Mouse (Mus musculus) thymus, postnatal 14 days (tissue): ENCODE measurements at regions not wholly inside any gene's neighbourhood (a gene's known extent, or its start where the extent isn't known, plus 50 kb on each side); places are given as distances from the start of the nearest gene placed in this dataset.

ENCODE experiments used
- DNase-seq: peaks from one replicate; pipeline ENCODE4 v3.0.0; 2021

DNA sequence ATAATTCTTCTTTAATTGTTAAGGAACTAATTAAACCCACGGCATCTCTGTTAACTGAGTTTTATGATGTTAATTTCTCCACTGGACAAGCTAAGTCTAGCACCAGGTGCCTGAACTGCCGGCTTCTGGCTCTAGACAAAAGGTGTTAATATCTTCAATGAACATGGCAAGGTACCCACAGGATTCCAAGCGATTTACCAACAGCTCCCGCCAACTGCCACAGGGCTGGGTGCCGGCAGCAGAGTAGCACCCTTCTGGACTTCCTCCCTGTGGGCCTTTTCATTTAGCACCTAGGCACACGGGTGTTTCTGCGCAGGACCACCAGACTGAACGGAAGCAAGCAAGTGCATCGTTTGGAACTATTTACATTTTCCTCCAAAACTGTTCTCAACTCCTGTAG, 320.2 kb downstream of the Mycn start:
- no peak for DNase-seq

DNA sequence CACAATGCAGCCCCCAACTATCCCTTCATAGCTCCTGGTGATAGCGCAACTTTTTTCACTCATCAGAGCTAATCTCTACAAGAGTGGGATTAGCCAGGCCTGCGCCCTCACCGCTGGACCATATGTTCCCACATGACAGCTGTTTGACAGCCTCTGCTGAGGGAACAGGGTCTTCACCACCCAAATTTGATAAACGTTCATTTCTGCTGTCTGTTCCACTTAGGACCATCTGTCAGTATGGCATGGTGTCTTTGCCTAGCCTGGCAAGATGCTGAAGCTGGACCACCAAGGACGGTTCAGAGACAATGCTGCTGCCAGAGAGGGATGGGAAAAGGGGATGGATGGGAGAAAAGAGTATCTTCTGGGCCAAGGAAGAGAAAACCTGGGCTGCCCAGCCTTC, 321.4 kb downstream of the Mycn start:
- no peak for DNase-seq

DNA sequence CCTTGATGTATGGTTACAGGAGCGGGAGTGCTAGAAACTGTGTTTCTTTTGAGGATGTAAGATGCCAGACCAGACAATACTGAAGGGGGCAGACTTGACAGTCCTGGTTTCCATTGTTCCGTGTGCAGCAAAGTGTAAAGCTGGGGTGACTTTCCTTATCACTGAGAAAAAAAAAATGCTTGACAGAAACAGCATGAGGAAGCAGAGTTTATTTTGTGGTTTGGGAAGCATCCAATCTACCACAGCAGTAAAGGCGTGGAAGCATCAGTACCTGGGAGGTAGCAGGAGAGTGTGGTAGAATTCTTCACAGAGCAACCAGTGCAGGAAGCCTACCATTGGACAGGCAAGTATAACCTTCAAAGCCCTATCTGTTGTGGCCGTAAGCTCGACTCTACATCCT, 322.3 kb downstream of the Mycn start:
- no peak for DNase-seq

DNA sequence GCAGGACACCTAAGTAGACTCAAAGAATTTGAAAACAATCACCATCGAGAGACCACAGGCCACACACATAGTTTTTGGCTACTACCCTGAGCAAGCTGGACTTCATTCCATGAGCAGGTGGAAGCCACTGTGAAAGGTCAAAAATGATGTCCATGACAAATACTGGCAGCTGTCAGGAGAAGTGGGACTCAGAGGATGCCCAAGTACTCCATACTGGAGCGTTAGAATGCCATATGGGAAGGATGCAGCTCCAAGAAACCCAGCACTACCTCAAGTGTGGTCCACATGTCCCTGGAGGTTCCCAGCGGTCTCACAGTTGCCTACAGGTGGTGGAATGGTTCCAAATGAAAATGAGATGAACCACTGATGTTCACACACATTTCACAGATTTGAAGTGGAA, 329.2 kb downstream of the Mycn start:
- no peak for DNase-seq

DNA sequence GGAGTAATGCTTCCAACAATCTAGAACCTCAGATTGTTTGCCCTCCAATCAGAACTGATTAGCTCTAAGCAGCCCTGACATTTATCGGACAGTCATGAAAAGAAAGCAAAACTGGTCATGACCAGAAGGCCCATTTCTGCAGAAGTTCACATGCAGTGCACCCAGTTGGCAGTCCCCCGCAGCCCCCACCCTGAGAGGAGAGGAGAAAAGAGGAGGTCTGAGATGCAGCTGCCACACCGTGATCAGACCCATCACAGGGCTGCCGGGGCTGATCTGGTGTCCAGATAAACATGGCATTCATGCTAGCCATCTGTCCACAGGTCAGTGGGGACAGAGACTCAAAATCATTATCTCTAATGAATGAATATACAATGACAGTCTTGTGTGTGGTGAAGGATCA, 330.9 kb downstream of the Mycn start:
- DNase-seq = no peak

DNA sequence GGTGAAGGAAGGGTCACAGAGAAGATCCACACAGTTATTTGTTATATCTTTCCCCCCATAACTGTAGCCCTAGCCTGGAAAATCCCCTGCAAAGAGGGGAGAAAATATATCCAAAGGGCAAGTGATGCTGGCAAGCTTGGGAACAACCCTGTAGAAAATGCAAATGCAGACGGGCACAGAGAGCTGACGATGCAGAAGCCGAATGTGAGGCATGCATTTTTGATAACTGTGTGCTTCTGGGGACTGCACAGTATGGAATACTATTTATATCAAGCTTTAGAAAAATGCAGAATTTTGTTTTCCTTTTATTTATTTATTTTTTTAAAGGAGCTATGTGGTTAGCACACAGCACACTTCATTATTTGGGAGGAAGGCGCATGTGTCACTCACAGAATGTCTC, 333.7 kb downstream of the Mycn start:
- no peak for DNase-seq

DNA sequence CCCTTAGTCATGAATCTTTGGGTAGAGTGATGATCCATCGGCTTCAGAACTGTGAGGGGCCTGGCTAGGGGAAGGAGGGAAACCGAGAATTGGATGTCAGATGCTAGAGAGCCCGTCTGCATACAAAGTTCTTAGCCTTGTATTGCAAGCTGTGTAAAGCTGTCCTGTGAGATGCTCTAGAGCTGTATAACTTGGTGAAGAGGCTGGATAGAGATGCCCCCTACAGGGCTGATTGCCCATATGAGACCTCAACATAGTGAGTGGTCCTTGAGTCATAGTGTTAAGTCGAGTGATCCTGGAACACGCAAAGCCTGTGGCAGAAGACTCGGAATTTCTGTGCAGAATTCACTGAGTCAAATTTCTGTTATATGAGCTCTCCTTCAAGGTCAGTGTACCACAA, 334.8 kb downstream of the Mycn start:
- DNase-seq = no peak

DNA sequence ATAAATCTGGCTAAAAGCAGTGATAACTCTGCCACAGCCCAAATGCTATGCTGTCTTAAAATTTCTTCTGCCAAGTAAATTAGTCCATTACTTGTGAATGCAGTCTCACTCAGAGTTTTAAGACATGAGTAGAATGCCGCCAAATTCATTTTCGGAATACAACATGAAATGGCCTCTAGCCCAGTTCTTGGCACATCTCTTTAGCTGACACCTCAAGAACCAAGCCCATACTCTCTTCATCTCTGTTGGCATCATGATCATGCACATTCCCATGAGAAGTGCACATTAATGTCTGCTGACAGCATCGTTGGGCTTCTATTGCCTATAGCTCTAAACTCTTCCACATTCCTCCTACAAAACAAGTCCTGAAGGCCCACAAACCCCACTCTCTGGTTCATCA, 336.2 kb downstream of the Mycn start:
- DNase-seq = no peak

DNA sequence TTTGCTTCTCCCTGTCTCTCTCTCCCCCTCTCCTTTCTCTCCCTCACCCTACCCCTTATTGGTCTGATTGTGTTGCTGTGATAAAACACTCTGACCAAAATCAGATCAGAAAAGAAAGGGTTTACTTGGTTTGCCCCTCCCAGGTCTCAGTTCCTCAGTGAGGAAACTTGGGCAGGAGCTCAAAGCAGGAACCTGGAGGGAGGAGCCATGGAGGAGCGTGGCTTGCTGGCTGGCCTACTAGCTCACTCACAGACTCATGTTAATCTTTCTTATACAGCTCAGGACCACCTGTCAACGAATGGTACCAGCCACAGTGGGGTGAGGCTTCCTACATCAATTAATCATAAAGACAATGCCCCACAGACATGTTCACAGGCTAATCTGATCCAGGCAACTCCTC, 339.4 kb downstream of the Fam49a start:
- DNase-seq = no peak

DNA sequence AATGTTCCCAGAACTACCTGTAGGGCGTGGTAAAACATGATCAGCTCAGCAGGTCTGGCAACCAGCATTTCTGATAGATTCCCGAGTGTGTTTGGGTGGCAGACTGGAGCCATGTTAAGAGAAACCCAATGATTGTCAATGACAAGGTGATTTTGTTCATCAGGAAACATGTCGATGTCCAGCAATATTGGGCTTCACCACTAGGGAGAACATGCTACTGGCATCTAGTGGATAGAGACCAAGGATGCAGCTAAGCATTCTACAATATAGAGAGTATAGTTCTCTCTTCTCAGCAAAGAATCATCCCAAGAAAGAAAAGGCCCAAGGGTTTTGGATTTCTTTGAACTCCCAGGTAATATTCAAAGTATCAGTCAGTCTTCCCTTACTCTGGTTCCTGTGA, 333.5 kb downstream of the Fam49a start:
- no peak for DNase-seq

DNA sequence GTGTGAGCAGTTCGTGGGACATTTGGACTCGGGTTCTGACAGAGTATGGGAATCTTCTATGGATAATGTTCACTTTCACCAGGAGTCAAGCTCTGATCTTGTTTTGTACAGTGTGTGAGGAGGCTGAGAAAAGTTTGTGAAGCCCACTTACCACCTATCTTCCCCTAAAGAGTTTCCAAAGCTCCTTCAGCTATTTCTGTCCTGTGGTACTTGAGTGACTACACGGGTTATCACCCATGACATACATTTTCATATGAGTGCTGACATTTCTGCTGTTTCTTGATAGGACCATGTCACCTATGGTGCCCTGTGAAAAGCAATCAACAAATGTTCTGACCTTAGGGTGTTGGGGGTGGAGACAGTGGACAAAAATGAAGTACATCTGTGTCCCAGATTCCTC, 332.6 kb downstream of the Fam49a start:
- DNase-seq = no peak

DNA sequence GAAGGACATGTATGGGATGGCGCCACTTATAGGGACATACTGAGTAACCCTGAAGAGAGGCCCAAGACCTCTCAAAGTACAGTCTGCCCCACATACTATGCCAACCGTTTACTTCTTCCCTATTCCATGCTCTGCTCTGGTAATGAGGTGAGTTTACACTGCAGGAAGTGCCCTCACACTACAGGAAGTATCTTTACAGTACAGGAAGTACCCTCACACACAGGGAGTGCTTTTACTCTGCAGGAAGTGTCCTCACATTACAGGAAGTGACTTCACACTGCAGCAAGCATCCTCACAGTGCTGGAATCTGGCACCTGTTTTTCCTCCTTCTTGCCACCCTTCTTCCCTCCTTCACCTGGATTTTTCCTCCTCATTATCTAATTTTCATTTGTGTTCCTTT, 331.4 kb downstream of the Fam49a start:
- DNase-seq = no peak

DNA sequence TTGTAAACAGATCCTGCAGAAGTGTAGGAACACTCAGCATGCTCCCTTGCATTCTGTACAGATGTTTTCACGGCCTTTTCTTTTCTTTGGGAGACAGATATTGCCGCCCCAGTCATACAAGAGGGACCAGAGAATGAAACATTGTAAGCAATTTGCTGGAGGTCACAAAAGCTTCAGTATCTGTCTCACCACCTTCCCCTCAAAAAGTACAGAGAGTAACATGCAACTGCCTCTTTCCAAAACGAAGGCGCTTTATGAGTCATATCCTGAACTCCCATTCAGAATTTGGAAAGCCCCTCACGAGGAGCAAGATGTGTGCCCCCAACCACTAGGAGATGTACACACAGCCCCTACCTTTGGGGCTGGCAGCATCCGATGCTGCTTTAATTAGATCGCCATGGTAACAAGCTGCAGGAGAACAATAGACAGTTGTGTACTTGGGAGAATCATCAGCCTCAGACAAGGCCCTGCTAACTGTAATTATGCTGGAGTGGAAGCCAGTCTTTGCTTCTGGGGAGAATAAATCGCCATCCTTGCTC, 328.9 kb downstream of the Fam49a start:
- no peak for DNase-seq

DNA sequence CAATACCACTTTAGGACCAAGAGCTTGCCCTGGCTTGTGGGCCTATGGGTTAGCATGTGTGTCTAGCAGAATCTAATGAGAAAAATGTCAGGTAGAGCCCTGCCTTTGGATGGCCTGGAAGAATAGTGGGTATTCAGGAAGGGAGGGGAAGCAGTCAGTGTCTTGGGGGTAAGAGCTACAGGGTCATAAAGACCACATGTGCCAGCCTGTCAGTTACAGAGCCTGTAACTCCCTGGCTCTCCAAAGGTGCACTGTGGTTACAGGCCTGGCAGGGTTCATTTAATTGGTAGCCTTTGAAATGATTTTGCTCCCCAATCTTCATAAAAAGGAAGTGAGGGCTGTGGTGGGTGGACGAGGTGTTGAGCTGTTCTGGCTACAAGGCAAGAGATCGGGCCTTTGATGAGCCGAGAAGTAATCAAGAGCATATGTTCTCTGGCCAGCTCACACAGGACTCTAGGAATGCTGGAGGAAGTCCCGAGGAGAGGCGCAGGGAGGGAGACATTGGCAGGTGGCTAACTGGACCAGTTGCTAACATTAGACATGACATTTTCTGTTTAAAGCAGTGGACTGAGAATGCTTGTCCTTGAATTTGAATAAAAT, 326.9 kb downstream of the Fam49a start:
- no peak for DNase-seq

DNA sequence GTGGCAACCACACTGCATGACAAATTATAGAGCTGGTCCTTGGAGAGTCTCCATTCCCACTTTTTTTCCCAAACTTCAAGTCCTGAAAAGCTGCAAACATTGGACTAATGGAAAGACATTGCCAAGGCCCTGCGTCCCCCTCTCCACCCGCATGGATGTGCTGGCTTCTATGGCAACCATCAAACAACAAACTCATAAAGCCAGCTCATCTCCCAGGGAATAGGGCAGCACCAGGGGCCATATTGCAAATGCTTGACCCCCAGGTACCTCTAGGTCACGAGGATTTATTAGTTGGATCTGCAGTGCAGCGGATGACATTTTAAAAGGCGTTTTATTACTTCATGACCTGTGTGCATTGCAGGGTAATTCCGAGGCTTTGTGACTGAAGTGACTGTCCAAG, 324.5 kb downstream of the Fam49a start:
- no peak for DNase-seq

DNA sequence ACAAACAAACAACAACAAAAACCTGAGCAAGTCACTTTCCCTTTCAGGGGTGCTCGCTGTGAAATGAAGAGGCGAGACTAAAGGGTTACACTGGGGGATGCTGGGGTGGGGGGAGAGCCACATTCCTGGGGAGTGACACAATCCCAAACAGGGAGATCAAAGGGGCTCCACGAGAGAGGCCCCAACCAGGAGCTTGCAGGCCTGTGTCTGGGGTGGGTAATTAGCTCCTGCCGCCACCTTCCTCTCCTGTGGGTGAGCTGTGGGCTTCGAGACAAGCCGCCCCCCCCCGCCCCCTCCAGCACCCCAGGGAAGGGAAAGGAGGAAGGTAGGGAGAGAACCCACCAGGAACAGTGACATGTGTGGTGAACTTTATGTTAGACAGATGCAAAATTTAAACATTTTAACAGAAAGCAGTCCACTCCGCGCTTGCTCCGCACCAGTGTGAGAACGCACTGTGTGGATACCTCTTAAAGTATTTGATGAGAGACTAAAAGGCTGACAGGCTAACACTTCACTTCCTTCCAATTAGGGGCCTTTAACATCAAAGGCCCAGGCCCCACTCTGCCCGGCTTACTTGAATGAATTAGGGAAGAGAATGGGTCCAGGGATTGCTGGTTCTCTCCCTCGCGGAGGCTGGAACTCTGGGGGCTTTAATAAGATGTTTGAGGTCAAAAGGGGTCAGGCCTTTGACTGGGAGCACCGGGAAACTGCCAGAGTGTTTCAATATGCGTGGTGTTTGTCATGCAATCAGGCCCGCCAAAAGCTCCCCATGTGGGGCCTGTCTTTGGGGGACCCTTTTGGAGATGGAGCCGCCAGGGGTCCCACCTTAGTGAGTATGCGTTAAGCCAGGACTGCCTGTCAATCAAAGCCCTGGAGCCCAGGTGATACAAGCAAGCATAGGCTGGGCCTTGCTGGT, 319.6 kb downstream of the Fam49a start:
- DNase-seq = no peak

DNA sequence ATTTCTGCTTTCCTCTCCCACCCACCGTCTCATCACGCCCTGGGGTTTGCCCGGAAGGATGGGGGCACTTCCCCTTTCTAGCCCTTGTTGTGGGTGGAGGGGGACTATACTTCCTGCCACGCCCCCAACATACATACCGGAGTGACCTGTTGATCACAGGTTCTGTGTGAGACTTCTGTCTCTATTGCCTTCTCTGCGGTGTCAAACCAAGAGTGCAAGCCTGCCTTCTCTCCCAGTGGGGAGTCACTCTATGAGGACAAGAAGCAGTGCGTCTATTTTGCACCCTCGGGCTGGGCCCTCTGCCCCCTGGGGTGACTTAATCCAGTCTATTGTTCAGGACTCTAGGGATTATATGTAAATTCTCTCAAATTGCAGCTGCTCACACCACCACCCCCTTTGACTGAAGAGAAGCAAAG, 318.8 kb downstream of the Fam49a start:
- peak; percentile 74 for DNase-seq

DNA sequence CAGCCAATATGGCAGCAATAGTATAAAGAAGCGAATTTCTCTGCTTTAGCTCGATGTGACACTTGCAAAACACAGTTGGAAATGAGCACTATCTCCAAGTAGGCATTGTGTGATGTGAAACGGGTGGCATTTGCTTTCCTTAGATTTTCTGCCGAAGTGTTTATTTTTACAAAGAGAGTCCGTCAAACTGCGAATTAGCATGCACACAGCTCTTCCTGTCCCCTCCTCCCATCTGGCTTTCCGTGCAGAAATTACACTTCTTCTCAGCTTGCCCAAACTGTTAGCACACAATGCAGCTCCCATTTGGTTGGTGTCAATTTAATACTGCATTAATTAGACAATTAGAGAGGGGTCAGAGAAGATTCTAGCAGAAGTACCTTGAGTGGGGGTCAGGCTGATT, 316.3 kb downstream of the Fam49a start:
- no peak for DNase-seq

DNA sequence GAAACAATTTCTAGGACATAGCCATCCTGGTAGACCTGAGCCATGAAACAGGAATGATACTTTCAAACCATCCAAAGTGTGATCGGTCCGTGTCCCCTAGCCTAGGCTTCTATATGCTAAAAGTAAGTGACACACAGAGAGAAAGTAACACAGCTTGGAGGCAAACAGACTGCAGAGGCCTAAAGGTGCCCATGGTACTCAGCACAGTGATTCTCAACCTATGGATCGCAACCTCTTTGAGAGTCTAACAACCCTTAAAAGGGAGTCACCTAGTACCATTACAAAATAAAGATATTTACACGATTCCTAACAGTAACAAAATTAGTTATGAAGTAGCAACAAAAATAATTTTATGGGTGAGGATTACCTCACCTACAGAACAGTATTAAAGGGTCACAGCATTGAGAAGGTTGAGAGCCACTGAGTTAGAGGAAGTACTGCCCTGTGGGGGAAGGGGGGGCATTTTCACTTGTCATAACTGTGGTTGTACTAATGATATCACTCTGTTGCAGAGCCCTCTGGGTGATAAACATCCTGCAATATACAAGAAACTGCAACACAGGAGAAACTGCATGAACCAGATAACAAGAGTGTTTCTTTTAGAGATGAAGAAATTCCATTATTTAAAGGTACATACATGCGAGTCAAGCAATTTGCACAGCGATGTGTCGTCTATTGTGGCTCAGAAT, 308.8 kb downstream of the Fam49a start:
- no peak for DNase-seq

DNA sequence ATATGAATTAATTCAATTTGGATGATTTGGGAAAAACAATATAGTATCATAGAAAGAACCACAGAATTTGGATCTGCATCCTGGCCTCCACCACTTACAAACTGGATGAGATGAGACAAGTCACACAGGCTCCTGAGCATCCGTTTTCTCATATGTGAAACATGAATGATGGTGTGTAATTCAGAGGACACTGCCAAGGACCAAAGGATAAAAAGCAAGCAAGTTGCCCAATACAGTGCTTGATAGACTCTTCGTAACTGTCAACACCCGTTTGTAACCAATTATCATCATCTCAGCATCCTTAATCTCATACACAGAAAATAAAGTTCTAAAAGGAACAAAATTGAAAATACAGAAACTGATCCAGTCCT, 305.8 kb downstream of the Fam49a start:
- no peak for DNase-seq

DNA sequence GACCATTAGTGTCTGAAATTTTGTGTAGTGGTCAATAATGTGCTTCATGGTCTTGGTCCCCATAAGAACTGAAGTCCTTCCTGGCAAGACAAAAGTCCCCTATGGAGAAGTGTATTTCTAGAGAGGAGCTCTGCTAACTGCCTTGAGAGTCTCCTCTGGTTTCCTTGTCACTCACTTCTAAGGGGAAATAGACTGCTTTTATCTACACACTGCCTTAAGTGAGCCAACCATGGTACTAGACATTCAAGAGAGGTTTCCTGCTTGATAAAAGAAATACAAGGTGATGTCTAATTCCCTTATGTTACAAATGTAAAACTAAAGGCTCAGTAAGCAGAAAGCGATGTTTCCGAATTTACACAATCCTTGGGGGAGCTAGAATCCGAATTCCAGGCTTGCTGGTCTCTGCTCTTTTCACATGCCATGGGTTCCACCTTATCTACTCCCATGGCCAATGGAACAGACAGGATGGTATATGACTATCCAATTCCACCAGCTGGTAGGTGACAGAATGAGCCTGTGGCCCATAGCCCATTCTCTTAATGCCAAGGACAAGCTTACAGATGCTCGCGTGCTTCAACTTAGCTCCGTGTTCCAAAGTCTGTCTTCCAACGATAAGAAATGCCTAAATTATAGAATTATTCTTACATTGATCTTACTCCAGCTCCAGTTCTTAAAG, 305.3 kb downstream of the Fam49a start:
- DNase-seq = no peak

DNA sequence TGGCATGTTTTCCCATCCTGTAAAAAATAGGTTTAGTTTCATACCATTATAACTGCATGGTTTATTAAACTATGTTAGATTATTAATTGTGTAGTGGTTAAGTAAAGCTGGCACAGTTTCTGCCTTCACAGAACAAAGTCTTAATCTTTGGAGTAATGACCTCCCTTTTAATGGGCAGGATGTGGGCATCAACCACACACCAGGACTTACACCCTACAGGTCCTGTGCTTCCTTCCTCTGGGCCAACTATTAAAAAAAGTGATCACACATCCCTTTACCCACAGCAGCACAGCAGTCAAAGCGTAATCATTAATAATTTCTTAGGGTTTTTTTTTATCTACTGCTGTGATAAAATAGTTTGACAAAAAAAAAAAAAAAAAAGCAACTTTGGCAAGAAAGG, 300.3 kb downstream of the Fam49a start:
- DNase-seq = no peak

DNA sequence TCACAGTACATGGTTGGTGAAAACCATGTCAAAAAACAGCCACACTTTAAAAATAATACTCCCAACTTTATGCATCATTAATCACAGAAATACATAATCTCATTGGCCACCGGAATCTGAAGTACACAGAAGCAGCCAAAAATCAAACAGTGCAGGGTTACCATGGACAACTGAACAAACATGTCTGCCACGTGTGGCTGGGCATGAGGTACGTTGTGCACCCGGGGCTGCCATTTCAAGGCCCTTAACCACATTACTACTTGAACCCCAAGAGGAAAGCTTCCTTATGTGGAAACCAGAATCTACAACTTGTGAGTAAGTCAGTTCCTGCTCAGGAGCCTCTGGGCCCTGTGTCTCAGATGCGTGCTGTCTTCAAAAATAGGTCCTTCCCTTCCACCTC, 289.9 kb downstream of the Fam49a start:
- DNase-seq = no peak
